Mouse (Mus musculus): ENCODE results near the gene Rpa2.
"Not testable (repeated sequence)": the region's sequence is repeated elsewhere in the genome, so short reads cannot be mapped to it uniquely, and the experiment has no call there.

Gene Rpa2

DNA sequence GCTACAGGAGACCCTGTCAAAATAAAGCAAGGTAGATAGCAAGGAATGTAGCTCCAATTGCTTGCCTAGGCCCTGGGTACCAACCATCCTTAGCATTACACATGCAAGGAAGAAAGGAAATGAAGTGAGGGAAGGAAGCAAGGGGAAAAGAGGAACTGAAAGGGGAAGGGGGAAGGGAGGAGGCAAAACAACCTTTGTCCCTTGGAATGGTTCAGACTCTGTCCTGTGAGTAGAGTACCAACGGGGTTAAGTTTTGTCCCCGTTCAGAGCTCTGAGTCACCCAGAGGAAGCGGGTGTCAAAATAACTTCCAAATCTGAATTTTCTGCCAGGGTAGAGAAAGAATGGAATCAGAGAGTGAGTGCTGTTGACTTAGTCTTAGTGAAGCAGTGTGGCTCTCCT lies 7.8 kb upstream of the Rpa2 start:
- no peak for DNase-seq (ENCODE audit: extremely low read depth, insufficient read length, low spot score)

DNA sequence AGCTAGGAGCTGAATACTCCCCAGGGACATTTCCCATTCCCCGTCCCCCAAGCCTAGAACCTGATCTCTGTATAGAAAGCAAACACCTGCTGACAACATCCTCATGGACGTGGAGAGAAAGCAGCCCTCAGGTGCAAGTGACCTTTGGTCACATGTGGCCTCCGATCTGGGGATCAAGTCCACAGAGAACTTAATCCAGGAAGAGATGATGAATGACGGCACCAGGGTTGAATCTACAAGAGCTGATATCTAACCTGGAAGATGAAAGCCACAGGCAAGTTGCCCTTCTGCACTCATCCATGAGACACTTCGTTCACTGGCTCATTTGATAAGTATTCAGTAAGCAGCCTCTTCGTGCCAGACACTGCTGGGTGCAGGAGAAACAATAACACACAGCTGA lies 5.5 kb upstream of the Rpa2 start:
- DNase-seq (ENCODE audit: extremely low read depth, insufficient read length, low spot score), result no peak

DNA sequence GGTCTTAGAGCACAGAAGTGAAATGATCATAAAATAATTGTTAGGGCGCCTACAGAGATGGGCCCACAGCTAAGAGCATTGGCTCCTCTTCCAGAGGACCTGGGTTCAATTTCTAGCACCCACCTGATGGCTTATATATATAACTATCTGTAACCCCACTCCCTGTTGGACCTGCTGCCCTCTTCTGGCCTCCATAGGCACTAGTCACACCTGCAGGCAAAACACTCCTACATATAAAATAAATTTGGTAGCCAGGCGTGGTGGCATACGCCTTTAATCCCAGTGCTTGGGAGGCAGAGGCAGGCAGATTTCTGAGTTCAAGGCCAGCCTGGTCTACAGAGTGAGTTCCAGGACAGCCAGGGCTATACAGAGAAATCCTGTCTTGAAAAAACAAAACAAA lies 5.0 kb upstream of the Rpa2 start:
- DNase-seq (ENCODE audit: extremely low read depth, insufficient read length, low spot score), result not testable (repeated sequence)

DNA sequence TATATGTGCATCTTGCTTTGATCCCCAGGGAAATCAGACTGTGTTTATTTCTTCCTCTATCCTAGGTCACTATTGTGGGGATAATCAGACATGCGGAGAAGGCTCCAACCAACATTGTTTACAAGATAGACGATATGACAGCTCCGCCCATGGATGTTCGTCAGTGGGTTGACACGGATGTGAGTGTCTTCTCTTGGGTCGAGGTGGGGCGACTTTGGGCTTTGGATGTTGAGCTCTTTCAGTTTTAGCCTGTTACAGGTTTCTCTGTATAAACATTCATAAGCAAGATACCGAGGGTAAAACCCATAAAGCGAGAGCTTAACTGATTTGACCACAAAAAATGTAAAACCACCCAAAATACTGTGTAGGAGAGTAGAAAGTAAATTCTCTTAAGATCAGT lies 3.6 kb downstream of the Rpa2 start:
- DNase-seq (ENCODE audit: extremely low read depth, insufficient read length, low spot score), result no peak

DNA sequence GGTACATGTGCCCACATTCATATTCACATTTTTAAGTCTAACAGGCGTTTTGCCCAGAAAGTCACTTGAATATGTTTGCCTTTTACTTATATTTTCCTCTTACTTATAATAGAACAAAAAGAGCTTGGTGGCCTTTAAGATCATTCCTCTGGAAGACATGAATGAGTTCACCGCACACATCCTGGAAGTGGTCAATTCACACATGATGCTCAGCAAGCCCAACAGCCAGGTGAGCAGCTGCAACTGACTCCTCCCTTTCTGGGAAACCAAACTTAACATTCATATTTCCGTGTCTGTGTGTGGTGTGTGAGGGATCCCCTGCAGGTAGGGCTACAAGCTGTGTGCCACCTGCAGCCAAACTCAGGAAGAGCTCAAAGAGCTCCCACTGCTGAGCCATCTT lies 6.8 kb downstream of the Rpa2 start:
- DNase-seq (ENCODE audit: extremely low read depth, insufficient read length, low spot score), result no peak

DNA sequence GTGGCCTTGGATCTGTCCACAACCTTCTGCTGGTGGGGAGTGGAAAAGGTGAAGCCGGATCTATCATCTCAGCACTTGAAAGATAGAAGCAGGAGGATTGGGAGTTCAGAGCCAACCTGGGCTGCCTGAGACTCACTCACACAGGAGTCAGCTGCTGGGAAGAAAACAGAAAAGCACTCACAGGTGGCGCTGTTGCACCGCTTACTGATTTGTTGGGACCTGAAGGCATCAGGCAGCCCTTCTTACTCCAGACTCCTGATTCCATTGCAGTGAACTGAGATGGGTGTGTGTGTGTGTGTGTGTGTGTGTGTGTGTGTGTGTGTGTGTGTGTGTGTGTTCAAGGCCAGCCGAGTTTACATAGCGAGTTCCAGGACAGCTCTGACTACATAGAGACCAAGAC lies 8.6 kb downstream of the Rpa2 start:
- no peak for DNase-seq (ENCODE audit: extremely low read depth, insufficient read length, low spot score)

DNA sequence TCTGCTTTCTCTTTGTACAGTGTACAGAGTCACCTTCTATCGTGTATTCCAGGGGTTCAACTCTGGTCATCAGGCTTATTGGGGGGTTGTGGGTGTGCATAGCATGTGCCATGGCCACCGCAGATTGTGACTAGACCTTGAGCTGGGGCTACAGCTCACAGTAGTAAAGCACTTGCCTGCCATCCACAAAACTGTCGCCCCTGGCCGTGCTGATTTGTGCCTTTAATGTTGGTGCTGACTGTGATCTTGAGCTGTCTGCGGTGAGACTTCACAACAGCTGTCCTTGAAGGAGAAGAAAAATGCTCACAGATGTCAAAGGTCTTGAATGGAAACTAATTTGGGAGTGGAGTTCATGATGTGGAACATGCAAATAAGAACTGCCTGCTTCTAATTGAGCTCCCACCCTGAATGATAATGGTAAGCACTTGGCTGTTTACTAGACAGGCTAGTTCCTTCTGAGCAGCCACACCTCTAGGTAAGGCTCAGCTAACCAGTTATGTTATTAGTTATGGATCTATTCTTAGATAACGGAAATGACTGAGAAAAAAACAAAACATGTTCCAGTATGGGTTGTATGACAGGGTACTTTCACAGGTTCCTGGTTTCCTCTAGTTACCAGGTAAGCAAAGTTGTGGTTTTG lies 10.6 kb downstream of the Rpa2 start:
- no peak for DNase-seq (ENCODE audit: extremely low read depth, insufficient read length, low spot score)

DNA sequence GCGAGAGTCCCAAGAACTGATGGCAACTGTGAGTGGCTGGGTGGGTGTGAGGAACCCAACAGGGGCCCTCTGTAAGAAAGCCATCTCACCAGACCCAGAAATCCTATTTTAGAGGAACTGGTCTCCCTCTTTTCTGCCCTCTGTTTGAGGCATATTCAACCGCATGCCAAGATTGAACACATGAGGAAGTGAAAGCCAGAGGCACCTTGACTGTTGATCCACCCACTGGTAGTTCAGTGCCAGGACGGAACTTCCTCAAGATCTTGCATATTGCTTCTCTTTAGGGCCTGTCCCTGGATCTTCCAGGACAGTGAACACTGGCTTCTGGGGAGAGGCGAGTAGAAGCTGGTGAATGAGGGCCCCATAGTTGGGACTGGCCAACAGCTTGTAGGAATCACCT lies 12.2 kb downstream of the Rpa2 start:
- DNase-seq (ENCODE audit: extremely low read depth, insufficient read length, low spot score), result no peak

DNA sequence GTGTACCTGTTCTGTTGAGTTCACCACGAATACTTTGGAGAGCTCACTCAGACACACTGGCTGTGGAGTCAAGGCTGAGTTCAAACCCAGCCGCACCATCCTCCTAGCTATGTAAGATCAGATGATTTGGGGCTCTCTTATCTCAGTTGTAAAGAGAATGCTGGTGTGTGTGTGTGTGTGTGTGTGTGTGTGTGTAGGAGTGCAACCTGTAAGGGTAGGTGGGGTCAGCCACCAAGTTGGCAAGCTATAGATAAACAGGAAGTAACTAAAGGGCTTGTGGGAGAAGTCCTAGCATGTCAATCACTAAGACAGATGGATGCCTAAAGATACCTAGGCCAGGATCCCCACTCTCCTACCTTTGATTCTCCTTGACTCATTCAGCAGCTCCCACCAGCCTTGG lies 15.6 kb downstream of the Rpa2 start:
- DNase-seq (ENCODE audit: extremely low read depth, insufficient read length, low spot score), result no peak

DNA sequence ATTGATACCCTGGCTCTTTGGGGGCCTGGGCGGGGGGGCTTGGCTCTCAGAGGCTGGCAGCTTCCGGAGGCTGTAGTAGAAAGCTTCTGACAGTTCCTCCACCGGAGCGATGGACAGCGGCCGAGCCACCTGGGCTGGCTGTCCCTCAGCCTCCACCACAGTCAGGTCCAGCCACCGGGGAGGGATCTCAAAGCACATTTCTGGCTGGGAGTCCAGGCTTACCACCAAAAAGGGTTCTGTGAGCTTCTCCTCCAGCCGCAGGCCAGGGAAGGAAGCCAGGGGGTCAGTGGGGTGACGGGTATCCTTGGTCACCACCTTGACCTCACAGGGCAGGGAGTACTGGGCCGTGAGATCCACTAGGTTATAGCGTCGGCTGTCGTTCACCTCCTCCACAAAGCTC lies 17.1 kb downstream of the Rpa2 start:
- no peak for DNase-seq (ENCODE audit: extremely low read depth, insufficient read length, low spot score)

DNA sequence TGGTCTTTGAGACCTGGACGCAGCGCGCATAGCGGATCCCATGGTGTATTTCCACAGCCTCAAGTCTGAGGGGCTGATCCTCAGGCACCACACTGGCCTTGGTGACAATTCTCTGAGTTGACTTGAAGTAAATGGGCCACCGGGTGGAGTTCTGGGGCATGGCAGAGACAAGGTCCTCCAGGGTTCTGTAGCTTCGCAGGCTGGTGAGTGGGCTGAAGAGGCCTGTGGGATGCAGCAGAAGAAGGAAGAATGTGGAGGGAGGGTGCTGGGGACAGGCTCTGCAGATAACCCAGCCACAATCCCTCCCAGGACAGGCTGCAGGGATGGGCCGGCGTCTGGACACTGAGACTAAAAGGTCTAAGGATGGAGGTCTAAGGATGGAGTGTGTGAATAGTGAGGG lies 21.6 kb downstream of the Rpa2 start:
- no peak for DNase-seq (ENCODE audit: extremely low read depth, insufficient read length, low spot score)

DNA sequence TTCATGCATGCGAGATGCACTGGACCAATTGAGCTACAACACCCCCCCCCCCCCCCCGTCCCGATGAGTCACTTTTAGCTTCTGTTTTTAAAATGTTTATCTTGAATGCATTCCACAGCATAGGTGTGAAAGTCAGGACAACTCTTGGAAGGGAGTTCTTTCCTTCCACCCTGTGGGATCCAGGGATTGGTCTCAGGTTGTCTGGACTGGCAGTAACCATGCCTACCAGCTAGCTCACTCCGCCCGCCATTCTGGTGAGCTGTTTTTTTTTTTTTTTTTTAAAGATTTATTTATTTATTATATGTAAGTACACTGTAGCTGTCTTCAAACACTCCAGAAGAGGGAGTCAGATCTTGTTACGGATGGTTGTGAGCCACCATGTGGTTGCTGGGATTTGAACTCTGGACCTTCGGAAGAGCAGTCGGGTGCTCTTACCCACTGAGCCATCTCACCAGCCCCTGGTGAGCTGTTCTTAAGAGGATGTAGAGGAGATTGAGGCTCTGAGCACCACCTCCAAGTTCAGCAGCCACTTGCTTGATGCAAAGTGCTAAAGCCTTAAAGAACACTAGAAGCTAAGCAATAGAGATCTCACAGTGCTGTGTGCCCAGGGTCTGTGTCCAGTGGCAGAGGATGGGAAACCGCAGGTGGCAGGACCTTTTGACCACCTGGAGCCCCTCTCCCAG lies 25.3 kb downstream of the Rpa2 start:
- not testable (repeated sequence) for DNase-seq (ENCODE audit: extremely low read depth, insufficient read length, low spot score)

DNA sequence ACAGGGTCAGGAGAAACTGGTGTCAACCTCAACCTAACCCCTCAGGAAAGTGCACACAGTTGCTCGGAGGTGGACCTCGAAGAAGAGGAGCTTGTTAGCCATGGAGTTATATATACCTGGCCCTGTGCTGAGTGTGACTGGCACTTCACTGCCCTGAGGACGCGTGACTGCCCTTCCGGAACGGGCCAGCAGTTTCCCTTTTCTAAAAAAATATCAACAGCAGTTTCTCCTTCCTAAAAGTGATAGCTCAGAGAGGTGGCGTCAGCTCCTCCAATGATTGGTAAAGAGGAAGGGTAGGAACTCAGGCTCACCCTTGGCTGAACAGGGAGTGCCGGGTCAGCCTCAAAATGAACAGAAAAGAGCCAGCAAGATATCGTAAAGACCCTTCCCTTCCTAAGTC lies 25.9 kb downstream of the Rpa2 start:
- no peak for DNase-seq (ENCODE audit: extremely low read depth, insufficient read length, low spot score)

DNA sequence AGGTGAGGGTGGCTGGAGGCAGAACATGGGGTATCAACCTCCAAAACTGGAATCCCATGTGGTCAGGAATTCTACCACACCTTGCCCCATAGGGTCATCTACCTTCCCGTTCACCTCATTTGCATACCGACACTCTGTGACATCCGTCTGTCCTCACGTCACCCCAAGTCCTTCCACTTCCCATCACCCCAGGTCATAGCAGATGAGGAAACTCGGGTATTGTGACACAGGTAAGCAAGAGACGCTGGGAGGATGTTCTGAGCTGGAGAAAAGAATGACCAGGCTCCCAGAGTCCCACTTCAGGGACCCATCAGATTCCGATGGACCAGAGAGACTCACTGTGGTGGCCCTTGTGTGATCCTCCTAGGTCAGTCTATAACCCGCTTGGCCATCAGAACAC lies 26.6 kb downstream of the Rpa2 start:
- DNase-seq (ENCODE audit: extremely low read depth, insufficient read length, low spot score), result no peak

DNA sequence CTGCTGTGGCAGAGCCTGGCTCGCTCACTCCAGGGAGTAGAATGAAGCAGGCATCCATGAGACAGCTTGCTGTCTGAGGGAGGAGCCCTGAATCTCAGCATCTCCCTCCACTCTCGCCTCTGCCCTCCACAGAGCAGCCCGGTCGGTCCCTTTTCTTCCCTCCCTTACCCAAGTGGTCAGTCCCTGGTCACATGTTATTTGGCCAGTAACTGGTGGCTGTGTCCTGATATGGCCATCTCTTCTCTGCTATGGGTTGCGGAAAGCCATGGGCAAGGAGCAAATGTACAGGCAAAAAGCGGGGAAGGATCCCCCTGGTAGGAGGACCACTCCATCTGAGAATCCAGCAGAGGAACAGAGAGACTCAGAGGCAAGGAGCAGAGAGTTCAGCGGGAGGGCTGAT lies 27.0 kb downstream of the Rpa2 start:
- DNase-seq (ENCODE audit: extremely low read depth, insufficient read length, low spot score), result no peak

DNA sequence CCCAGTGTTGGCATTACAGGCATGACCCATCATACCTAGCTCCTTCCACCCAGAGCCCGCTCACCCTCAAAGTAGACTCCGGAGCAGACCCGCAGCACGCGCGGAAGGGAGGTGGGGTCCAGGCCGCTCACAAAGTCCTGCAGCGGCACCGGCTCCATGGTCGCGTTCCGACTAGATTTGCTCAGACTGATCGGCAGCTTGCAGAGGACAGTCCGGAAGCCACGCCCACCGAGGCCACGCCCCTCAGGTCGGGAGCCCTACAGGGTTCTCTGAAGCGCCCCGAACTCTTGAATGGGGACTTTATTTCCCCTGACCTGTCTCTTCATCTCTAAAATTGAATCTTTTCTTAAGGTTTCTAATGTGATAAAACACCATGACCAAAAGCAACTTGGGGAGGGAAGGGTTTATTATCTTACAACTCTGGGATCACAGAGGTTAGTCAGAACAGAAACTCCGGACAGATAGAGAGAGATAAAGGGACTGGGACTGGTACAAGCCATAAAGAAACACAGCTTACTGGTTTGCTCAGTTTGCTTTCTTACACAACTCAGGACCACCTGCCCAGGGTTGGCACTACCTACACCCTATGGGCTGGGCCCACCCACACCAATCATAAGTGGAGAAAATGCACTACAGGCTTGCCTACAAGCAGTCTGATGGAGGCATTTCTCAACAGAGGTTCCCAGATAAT lies 28.2 kb downstream of the Rpa2 start, which contains the start of gene Themis2:
Gene Themis2, minus strand, starts transcription at position 192 of the 691 bp plus-strand sequence.
- no peak for DNase-seq (ENCODE audit: extremely low read depth, insufficient read length, low spot score)

DNA sequence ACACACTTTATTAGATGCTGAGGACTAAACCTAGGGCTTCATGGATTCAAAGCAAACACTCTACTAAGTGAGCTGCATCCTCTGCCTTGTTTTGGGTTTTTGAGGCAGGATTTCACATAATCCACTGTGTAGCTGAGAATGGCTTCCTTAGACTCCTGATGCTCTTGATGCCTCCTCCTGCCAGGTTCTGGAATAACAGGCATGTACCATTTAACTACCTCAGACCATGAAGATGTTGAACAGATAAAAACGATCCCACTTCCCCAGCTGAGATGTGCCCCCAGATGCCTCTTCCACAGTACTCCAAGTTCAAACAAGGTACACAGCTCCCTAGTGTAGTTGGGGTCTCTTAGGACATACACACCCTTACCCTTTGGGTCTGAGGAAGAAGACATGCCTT lies 29.3 kb downstream of the Rpa2 start:
- no peak for DNase-seq (ENCODE audit: extremely low read depth, insufficient read length, low spot score)

DNA sequence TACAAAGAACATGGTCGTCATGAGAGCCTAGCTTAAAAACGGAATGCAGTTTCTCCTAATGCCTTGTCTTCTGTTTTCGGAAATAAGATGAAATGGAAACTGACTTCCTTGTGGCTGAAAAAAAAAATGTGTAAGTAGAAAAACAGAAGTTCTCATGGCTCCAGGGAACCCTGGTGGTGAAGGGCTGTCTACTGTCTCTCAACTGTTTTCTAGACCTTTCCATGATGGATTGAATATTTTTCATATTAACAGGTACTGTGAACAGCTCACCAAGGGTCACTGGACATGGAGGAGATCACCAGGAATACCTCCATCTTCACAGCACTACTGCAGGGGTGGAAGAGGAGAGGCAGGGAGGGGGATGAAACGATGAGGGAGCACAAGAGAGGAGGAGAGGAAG lies 29.9 kb downstream of the Rpa2 start:
- no peak for DNase-seq (ENCODE audit: extremely low read depth, insufficient read length, low spot score)

DNA sequence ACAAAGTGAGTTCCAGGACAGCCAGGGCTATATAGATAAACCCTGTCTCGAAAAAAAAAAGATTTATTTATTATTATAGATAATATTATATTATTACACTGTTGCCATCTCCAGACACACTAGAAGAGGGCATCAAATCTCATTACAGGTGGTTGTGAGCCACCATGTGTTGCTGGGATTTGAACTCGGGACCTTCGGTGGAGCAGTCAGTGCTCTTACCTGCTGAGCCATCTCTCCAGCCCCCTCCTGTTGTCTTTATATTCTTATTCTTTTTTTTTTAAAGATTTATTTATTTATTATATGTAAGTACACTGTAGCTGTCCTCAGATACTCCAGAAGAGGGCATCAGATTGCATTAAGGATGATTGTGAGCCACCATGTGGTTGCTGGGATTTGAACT lies 30.5 kb downstream of the Rpa2 start:
- not testable (repeated sequence) for DNase-seq (ENCODE audit: extremely low read depth, insufficient read length, low spot score)

DNA sequence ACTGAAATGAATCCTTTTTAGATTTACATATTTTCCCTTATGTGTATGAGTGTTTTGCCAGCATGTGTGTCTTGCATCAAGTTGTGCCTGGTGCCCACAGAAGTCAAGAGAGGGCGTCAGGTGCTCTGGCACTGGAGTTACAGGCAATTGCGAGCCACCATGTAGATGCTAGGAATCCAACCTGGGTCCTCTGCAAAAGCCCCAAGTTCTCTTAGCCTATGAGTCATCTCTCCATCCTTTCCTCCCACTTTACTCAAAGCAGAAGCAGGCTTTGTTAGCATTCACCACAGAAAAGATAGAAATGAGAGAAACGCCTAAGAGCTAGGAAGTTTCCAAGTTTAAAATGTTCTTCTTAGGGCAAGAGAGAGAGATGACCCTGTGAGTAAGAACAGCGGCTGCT lies 31.7 kb downstream of the Rpa2 start:
- DNase-seq (ENCODE audit: extremely low read depth, insufficient read length, low spot score), result no peak

DNA sequence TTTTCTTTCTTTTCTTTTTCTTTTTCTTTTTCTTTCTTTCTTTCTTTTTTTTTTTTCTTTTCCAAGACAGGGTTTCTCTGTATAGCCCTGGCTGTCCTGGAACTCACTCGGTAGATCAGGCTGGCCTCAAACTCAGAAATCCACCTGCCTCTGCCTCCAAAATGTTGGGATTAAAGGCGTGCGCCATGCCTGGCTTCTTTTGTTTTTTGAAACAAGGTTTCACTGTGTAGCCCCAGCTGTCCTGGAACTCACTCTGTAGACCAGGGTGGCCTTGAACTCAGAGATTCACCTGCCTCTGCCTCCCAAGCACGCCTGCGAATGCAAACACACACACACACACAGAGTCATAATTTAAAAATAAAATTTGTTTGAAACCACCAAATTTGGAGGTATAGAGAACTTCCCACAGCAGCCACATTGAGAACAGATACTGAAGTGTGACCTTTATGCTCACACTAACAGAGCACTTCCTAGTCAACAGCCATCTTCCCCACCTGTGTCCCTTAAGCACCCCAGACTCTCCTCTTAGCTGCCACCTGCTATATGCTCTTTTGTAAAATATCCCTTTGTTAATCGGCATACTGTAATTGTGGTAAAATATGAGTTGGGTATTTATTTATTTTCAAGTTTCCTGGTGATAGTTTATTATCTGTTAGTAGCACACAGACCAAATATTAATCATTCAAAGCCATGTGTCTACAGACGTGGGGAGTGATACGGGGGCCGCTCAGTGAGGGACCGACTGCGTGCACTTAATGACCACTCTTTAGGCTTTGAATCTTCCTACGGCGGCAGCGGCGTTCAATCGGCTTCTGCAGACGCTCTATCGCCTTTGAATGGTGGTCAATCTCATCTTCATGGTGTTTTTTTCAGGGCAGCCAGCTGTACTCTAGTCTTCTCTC lies 33.3 kb downstream of the Rpa2 start:
- no peak for DNase-seq (ENCODE audit: extremely low read depth, insufficient read length, low spot score)
